Mouse (Mus musculus): ENCODE results near the gene Syt1.

Syt1 gene

DNA sequence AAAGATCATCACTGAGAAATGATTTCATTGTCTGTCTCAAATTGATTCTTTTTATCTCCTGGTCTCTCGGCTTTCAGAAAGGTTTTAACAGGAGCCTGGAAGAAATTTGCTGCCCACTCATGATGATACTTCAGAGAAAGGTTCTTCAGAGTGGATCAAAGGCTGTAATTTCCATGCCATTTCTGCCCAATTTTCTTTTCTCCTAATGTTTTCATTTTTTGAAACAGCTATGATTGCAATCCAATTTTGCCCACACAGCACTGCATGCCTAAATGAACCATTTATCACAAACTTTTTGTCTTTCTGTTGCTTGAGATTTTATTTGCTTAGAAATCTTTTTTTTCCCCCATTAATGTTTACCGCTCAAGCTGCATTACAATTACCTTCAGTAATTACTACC lies 257.5 kb downstream of the Syt1 start:
- DNase-seq (ENCODE audit: low spot score): no peak

DNA sequence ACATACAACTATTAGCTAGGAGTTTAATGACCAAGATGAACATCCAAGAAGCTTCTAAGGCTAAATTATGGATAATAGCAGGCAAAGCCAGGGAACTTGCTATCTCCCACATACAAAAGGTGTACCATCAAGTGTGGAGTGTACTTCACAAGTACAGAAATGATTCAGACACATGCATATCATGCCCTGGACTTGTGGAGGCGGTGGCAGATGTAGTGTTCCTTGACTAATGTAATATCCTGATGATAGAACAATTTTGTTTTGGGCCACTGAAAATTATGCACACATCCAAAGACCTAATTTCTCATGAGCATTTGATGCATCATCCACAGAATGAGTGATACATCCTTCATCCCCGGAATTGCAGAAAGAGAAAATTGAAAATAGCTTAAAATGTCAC lies 267.0 kb downstream of the Syt1 start:
- no peak for DNase-seq (ENCODE audit: low spot score)

DNA sequence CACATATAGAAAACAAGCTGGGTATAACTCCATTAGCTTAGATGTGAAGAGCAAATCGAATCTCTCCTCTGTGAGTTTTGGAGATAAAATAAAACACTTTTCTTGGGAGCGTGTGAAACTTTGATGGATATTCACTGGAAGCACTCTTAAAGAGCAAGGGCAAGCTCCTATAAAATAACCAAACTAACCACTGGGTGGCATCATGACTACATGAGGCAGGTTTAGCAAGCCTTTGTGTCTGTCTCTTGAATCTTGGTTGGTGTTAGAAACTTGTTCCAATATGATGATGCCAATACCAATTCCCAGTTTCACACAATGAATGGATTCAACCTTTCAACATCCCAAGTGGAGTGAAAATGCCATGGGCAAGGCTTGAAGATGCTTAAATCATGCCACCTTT lies 276.8 kb downstream of the Syt1 start:
- DNase-seq (ENCODE audit: low spot score): peak; percentile 73

DNA sequence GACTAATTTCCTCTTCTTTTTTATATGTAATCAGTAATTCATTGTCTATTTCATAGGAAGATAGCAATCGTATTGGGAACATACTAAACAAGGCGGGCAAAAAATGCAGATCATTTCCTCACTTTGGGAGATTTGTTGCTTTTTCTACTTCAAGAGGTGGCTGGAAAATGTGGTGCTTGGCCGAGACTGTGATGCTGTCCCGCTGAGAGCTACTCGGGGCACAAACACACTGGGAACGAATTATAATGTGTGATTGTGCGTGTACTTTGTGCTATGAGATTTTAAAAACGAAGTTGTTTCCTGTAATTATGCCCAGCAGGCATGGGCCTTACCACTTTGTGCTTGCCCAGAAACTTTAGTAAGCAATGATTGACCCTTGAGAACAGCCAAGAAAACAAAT lies 281.8 kb downstream of the Syt1 start:
- DNase-seq (ENCODE audit: low spot score): no peak

DNA sequence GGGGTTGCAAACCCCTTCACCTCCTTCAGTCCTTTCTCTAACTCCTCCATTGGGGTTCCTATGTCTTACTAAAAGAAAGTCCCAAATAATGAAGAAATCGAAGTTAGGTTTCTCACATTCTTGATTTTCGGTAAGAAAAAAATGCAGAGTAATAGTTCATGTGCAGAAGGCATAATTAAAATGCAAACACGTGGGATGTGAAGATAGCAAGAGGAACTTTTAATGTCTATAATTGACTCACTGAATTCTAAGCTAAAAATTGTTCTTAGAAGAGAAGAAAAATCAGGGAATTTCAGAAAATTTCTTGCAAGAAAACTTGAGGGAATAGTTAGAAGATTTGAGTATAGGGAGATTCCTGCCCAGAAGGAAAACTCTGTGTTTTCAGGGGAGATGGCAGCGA lies 284.4 kb downstream of the Syt1 start:
- no peak for DNase-seq (ENCODE audit: low spot score)

- no peak for DNase-seq (ENCODE audit: low spot score)
Measured at GRCm38 (mm10) chr10:108724878-108725277, 285.9 kb downstream of the Syt1 start.

DNA sequence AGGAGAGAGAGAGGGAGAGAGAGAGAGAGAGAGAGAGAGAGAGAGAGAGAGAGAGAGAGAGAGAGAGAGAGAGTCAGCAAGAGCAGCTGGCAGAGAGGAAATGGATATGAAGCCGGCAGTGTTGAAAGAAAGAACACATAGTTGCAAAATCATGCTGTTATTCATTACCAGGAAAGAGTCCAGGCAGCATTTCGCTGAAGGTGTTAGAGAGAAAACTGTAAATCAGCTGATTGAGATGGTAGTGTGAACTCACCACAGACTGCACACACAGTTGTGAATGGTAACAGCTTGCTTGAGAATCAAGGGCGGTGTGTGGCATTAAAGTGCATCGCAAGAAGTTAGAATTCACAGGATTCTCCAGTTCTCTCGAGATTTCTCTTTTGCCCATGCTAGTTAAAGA lies 300.3 kb downstream of the Syt1 start:
- DNase-seq (ENCODE audit: low spot score): no peak

- DNase-seq (ENCODE audit: low spot score): no peak
Measured at GRCm38 (mm10) chr10:108705658-108706057, 305.1 kb downstream of the Syt1 start.

DNA sequence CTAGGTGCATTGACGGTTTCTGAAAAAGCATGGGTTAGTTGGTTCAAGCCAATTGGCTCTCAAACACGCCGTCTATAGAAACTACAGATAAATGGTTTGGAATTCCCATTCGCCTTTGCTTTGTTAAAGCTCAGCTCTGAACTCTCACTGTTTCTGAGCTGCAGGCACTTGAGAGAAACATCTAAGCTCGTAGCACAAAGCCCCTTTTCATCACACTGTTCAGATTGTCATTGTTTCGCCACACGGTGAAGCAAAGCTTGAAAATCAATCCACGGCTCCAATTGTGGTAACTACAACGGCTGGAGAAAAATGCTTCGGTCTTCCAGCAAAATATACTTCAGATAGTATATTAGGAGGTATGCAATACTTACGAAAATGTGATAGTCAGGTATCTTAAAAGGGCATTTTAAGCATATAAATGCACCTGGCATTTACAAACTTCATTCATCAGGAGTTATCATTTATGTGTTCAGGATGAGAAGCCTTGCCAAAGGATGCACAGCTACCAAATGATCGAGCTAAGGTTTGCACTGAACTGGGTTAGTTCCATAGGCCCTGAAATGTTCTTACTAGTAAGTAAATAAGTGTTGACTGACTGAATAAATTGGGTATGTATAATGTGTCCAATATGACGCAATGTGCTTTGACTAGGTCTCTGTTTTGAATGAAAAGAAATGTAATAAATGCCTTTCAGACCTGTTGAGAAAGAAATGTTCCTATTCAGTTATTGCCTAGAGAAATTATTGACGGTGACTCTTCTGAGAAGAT lies 309.2 kb downstream of the Syt1 start:
- peak; percentile 79 for DNase-seq (ENCODE audit: low spot score)

DNA sequence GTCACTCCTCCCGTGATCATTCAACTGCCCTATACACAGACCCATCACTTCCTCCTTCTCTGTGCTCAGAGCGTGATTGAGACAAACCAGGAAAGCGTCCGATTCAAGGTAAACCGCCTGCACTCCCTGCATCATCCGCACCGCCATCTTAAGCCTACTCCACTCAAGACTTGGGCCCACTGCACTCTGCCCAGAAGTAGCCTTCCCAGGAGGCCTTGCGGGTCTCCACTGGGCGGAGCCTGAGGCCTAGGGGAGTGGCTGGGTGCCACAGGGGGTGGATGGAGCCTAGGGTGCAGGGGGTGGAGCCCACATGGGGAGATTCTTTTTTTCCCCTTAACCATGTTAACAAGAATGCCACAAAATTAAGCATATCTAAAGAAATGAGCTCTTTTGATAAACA lies 310.8 kb downstream of the Syt1 start, which contains the start of gene Gm5136:
TSS of gene Gm5136 (minus strand) at position 215 of the 400 bp plus-strand sequence.
- no peak for DNase-seq (ENCODE audit: low spot score)

DNA sequence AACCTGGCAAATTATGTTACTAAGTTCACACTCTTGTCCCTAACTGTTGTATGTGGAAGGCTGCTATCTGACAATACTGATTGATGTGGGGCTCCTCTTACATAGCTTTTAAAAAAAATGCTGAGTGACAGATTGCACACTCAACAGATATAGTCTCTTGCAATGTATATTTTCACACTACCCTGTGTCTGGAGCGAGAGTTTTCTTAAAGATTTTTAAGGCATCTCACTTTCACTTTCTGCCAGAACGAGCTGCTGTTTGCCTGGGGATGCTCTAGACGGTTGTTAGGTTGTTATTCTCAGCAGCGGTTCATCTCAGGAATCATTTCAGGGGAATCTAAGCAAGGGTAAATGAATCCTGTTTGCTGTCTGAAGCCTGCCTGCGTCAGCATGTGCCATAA lies 313.7 kb downstream of the Syt1 start:
- no peak for DNase-seq (ENCODE audit: low spot score)

- DNase-seq (ENCODE audit: low spot score): no peak
Measured at GRCm38 (mm10) chr10:108690954-108691353, 319.8 kb downstream of the Syt1 start.

GRCm38 (mm10) chr10:108686696-108687095 lies 324.1 kb downstream of the Syt1 start:
- no peak for DNase-seq (ENCODE audit: low spot score)

DNA sequence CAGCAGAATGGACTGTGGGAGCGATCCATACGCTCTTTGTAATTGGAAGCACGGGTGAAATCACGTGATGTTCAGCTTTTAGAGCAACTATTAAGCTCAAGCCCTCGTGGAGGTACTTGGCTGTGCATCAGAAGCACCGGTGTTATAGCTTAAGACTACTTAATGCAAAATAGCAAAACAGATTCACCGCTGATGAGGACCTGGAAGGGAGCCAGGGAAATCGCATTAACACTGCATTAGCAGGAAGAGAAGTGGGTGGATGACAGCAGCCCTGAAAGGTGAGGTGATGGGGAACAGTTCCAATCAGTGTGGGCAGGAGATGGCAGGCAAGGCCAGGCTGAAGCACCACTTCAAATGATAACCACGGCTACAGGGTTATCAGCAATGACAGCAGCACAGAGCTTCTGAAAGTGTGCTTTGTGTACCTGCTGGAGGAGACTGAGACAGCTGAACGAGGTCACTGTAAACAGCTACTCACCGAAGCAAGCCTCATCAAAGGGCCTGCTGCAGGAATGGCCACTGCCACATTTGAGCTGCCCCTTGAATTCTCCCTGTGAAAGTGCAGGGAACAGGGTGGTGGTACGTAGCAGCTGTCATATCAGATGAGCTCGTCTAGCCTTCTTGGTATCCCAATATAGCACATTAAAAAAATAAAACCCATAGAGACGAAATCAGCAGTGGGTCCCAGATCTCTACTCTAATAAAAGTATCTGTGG lies 330.9 kb downstream of the Syt1 start:
- no peak for DNase-seq (ENCODE audit: low spot score)

- DNase-seq (ENCODE audit: low spot score): no peak
Measured at GRCm38 (mm10) chr10:108677053-108677452, 333.7 kb downstream of the Syt1 start.

- no peak for DNase-seq (ENCODE audit: low spot score)
Measured at GRCm38 (mm10) chr10:108668944-108669343, 341.8 kb downstream of the Syt1 start.

DNA sequence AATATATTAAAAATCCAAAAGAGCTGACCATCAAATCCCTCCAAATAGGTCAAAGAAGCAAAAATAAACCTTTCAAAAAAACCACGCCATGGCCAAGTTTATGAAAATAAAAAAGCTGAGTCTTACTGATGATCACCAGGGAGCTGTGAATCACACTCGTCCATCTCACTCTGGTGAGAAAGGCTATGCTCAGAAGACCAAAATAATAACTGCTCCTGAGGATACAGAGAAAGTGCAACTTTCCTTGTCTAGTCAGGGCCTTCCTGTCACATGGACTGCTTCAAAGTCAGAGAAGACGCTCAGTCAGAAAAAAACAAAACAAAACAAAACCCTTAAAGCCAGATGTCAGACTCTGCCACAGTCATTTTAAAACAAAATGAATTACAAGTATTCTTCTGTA lies 350.5 kb downstream of the Syt1 start:
- no peak for DNase-seq (ENCODE audit: low spot score)

DNA sequence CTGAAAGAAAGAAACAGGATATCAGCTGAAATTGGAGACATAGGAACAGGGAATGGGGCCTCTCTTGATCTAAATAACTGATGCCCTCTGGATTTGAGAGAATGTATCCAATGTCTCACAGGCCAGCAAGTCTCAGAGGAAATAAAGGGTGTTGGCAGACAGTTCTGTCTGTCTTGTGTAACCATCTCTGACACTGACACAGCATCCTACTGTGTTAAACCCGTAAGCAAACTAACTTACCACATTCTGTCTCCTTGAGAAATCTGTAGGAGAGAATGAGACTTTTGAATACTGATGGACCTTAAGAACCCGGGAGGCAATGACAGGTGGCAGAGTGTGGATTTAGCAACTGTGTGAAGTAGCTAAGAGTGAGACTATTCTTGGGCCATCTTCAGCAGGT lies 352.5 kb downstream of the Syt1 start:
- no peak for DNase-seq (ENCODE audit: low spot score)

DNA sequence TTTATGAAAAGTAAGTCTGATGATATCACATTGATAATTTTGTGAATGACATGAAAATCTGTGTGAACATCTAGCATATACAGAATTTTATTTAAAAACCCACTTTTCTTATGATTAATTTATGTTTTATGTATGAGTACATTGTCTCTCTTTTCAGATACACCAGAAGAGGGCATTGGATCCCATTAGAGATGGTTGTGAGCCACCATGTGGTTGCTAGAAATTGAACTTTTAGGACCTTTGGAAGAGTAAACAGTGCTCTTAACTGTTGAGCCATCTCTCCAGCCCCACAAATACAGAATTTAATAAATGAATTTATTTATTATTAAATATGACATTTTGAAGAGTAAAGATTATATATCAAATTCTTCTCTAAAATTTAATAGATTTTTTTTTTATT lies 353.1 kb downstream of the Syt1 start:
- DNase-seq (ENCODE audit: low spot score): no peak

DNA sequence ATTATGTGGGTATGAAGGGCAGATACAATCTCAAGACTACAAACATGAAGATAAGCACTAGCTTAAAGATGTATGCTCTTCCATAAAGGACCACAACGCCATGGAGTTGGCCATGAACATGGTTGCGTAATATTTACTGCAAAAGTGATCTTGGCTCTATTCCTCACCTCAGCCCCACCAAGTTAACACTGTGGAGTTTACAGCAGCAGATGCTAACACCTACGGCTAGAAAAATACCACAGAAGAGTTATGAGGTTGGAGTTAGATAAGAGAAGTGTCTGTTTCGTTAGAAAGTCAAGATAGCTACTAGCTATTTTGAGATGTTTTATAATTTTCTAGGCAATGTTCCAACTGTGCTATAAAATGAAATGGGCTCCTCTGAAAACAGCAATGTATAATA lies 353.9 kb downstream of the Syt1 start:
- no peak for DNase-seq (ENCODE audit: low spot score)

DNA sequence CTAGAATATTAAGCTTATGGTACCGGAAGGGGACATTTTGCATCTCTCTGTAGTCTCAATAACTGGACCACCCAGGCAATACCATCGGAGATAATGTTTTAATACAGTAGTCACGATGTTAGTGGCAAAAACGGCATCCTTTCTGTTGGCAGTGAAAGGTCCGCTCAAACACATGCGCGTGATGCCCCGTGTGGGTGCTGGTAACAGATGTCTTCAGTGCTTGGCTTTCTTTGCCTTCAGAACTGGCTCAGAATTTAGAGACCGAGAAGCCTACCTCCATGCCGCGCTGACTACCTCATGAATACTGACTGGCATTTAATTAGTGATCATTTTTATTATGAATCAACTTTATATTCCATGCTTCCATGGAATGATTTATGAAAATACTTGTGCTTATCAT lies 355.7 kb downstream of the Syt1 start:
- no peak for DNase-seq (ENCODE audit: low spot score)

DNA sequence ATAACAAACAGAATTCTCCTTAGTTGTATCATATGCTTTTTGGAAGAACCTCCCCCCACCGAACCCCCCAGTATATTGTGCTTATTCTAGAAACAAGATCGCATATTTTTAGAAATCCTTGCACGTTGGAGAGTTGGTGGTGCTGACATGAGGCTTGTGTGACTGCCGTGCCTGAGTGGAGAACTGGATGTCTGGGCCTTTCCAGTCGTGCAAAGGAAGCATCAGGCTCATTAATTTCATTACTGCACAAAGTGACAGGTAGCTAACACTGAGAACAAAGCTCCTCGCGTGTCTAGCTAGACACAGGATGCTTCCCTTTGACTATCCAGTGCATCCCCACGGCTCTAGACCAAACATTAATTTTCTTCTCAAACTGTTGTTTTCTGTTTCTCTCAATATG lies 358.0 kb downstream of the Syt1 start:
- DNase-seq (ENCODE audit: low spot score): no peak

DNA sequence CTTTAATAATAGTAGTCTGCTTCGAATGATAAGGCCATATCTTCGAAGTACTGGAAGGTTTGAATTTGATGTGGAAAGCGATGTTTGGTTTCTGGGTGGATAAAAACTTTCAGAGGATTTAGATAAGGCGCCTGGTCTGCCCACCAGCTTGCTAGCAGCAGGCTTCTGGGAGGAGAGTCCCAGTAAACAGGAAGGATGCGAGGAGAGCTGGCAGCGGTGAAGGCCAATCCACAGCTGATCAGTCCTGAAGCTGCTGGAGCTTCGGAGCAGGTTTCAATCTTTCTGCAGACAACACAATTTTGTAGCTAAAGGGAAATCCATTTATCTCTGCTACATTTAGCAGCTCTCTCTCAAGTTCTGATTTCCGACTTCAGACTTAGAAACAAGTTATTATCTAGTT lies 358.7 kb downstream of the Syt1 start:
- no peak for DNase-seq (ENCODE audit: low spot score)

GRCm38 (mm10) chr10:108649174-108649573 lies 361.6 kb downstream of the Syt1 start:
- DNase-seq (ENCODE audit: low spot score): no peak

Measured in embryo, embryonic 10.5 days (tissue).